Mouse (Mus musculus) testis, postnatal 14 days (tissue): ENCODE data around the gene Spef1.
"Not testable (repeated sequence)": the region's sequence is repeated elsewhere in the genome, so short reads cannot be mapped to it uniquely, and the experiment has no call there.

ENCODE experiments used
- DNase-seq: peaks from one replicate; pipeline ENCODE4 v3.0.0; 2021; ENCODE audit warnings: low spot score

The Spef1 gene

GRCm38 (mm10) chr2:131186771-131187601, at the start of gene Spef1, which contains the start of gene Cdc25b:
Spef1 (minus strand) TSS chr2:131187282.
Cdc25b (plus strand) TSS chr2:131186949.
- peak; percentile 77 for DNase-seq

DNA sequence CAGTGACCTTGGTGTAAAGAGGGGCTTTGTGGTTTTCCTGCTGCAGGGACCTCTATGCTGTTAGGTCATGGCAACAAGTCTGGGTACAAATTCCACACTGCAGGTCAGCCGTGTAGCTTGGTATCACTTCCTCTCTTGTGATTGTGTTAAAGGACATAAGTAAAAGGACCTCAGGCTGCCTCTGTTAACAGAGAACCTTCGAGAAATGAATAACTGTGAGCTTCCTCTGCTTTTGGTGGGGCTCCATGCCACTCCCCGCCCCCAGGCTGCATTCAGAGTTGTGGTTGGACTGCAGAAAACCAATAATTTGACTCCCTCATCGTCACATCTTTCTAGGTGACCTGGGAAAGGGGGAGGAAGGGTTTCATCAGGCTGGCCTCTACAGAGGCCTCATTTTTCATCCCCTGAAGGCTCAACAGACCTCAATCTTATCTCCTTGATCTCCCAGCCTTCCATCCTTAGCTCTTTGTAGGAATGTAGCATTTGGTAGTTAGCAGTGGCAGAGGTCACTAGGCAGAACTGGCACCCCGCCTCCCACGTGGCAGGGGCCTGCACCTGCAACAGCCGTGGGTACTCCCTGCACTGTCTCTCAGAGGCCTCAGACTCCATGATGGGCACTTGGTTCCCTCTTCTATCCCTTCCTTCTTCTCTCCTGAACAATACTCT, 48.0 kb upstream of the Spef1 start:
- DNase-seq = no peak

DNA sequence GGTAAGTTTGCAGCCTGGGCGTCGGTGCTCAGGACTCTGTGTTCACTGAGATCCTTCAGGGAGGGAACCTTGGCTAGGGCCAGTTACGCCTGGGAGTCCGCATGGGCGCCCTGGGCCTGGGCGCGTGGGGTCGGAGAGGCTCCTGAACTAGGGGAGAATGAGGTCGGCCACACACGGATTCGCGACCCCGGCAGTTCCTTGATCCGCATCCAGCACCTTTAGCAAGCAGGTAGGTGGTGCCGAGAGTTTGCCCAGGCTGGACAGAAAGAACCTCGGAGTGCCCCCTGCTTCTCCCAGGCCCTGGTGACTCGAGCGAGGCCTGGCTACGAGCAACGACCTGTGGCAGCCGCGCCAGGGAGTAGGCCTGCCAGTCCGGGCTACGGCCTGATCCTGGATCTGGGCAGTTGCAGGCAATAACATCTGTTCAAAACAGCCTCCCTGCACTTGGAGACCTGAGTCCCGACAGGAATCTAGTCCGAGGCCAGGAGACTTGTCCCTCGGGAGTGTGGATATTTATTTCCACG, 47.1 kb upstream of the Spef1 start:
- DNase-seq = peak; percentile 30

DNA sequence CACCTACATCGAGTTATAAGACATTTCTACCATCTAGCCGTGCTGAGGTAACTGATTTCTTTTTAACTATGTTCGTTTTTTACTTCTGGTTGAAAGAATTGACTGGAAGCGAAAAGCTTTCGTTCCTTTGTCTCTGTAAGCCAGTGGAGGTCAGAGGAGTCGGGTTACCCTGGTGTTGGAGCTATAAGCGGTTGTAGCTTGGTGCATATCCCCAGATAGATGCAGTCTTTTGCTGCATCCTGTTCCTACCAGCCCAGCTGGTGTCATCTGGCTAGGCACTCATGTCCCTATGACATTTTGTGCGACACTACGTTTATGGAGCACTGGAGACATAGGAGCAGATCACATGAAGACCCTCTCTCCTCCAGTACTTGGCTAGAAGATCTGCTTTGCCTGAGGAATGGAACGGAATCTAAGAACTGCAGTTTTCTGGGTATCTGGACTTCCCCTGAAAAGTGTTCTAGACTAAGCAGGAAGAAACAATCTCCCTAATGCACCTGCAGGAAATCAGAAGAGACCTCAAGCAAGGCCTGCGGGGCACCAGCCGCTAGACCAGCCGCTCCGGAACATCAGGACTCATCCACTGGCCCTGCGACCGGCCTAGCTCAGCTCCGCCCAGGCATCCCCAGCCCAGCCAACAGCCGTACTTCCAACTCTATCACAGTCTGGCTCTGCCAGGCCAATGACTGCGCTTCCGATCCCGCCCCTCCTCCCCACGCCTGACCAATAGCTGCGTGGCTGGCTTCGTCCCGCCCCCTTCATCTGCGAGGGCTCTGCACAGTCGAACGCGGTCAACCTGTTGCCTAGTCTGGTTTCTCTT, 46.4 kb upstream of the Spef1 start, which contains the start of gene Mavs:
Gene Mavs, plus strand, starts transcription at position 757 of the 820 bp plus-strand sequence.
- DNase-seq = peak; percentile 94

GRCm38 (mm10) chr2:131232558-131232957, 45.5 kb upstream of the Spef1 start:
- no peak for DNase-seq

- DNase-seq = no peak
These were observed 40.2 kb upstream of the Spef1 start for GRCm38 (mm10) chr2:131227243-131227642.

GRCm38 (mm10) chr2:131226669-131227068, 39.6 kb upstream of the Spef1 start:
- DNase-seq = not testable (repeated sequence)

DNA sequence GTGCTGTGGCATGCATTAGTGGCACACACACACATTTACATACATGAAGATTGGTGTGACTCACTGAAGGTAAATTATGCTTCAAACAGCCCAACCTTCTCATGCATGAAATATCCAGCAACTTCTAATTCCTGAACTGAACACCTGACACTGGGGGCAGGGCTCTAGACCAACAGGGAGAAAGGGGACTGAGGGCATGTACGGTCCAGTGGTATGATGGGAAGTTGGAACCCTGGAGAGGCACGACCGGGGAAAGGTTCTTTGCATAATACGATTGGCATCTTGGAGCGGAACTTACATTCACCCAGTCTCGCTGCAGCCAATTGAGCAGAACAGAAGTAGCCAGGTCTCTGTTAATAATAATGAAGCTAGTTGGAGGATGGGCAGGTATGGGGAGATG, 38.1 kb upstream of the Spef1 start:
- DNase-seq = no peak

DNA sequence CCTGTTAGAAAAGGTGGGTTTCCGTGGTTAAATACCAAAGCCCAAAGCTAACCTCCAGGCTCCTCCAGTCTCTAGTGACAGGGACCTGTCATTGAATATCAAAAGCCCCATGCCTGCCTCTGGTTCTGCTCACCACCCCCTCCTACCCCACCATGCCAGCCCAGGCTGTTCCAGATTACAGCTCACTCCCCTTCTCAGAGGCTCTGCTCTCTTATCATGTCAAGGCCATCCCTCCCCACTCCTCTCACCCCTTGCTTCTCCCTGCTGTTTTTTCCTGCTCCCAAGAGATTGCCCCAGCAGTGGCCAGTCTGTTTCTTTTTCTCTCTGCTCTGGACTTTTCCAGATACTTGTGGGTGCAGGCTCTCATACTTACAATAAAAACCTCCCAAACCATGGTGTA, 36.5 kb upstream of the Spef1 start:
- DNase-seq = peak; percentile 76

GRCm38 (mm10) chr2:131222562-131222961, 35.5 kb upstream of the Spef1 start:
- DNase-seq = no peak

GRCm38 (mm10) chr2:131221853-131222515, 34.9 kb upstream of the Spef1 start:
- no peak for DNase-seq

DNA sequence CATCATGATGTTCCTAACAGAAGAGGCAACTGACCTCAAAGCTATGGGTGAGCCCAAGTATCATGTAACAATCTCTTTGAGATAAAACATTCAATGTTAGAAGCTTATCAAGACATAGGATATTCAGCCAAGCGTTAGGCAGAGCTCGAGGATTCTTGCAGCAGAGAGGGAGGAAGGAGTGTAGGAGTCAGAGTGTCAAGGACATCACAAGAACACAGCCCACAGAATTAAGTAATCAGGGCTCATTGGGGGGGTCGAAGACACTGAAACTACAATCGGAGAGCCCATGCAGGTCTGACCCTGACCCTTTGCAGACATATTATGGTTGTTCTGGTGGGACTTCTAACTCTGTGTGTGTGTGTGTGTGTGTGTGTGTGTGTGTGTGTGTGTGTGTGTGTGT, 32.9 kb upstream of the Spef1 start:
- peak; percentile 71 for DNase-seq

DNA sequence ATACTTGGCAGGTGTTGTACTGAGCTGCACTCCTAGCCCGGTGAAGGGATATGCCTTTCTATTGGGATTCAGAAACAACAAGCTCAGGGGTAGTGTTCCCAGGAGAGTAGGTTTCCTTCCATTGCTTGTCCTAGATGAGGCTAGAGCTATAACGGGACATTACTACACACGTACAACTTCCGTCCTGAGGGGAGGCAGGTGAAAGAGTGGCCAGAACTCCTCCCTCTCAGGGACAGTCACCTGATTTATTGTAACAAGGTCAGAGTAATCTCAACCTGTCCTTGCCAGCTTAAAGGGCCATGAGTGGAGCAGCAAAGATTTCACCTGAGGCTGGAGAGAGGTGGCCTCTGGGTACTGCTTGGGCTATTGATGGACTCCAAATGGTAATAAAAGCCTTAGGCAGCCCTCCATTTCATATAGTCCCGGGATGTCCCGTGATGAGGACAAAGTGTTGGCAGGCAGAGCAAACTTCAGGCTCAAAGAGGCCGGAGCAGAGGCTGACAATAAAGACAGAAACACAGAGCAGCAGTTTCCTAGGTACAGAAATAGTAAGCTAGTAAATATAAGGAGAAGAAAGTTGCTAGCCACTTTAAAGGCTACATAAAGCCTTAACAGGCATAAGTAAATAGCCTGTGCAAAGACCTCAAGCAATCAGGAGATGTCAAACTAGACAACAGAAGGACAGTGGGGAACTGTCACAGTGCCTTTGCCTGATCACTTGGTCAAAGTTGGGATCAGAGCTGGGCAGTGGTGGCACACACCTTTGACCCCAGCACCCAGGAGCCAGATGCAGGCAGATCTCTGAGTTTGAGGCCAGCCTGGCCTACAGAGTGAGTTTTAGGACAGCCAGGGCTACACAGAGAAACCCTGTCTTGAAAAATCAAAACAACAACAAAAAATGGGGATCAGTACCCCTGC, 29.1 kb upstream of the Spef1 start:
- DNase-seq = no peak

GRCm38 (mm10) chr2:131213773-131214172, 26.7 kb upstream of the Spef1 start:
- no peak for DNase-seq

GRCm38 (mm10) chr2:131211026-131211615, 24.0 kb upstream of the Spef1 start:
- DNase-seq = no peak

DNA sequence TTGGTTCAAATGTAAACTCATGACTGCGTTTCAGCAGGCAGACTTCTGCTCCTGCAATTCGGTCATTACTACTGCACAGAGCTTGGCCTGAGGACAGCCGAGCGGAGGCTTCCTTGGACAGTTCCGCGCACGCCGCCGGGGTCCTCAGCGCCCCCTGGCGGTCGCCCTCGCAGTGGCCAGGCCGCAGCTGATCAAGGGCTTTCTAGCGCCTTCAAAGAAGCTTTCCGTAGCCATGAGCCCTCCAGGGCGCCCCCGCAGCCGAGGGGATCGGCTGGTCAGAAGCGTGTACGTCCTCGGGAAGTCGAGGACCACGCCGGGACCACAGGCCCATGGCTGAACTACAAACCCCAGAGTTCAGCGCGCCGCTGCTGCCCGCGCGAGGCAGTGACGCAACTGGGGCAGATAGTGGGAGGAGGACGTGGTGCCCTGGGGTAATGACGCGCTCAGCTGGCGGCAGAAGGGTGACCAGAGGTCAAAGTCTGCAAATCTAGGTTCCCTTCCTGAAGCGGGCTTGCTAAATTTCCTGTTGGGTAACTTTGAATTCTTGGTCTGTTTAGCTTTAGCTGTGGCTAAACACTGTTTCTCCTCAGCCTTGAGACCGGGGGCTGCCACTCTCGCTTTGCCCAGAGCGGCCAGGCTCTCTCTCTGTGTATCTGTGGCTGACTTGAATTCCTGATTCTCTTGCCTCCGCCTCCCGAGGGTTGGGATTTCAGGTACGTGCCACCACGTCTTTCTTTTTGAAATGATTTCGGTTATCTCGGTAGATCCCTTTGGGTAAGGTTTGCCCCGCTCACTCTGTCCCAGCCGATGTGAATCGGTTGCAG, 23.1 kb upstream of the Spef1 start:
- peak; percentile 94 for DNase-seq

DNA sequence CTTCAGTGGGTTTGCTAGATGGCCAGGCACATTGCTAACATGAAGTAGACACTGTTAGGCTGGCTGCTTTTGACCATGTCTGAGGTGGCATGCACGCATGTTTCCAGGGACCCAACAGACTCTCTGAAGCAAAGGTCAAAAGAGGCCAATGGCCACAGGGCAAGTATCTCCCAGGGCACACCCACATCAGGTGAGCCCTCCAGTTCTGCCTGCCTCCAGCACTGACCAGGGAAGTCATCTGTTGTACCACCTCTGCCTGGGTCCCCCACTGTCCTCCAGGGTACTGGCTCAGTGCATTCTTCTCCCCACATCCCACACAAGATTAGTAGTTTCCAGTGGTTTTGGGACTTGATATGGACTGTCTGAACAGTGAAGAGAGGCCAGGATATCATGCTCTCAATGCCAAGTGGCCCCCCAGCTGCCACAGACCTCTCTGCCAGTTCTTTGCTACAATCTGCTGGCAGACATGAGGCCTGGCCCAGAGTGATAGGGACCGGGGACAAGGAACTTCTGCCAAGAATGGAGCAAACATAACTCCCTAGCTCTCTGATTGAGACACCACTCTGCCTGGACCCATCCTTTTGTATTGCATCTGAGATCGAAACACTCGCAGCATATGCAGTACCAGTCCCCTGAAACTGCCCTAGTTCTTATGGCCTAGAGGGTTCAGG, 22.2 kb upstream of the Spef1 start:
- peak; percentile 77 for DNase-seq

- no peak for DNase-seq
These were observed 21.3 kb upstream of the Spef1 start for GRCm38 (mm10) chr2:131208356-131208755.

GRCm38 (mm10) chr2:131206778-131207177, 19.7 kb upstream of the Spef1 start, which contains the start of gene Ap5s1:
Ap5s1 (plus strand) TSS chr2:131207078.
- DNase-seq = no peak
